Mouse (Mus musculus) midbrain, embryonic 15.5 days (tissue): Measurements from ENCODE around the gene Fam122c. TPM values are rescaled to one million over a fixed set of nuclear protein-coding genes. Genes with fewer than 3 reads are reported as not detected.

Experiments used
- polyA plus RNA-seq: library from polyadenylated mRNA; unstranded; fragments of >200 nt; fragmentation: Nextera tagmentation; extraction: Ambion mirVana; gene quantifications from 2 replicates; pipeline ENCODE4 v1.2.1, GENCODE M21; 2015

Gene Fam122c
- polyA plus RNA-seq, 1 experiment from 2014 or later: not detected

Other genes with a start within 250 kb of the Fam122c start
- 0.19 and 0.44 TPM in 2 replicates for gene Plac1, start 33.3 kb upstream of the Fam122c start, polyA plus RNA-seq
- gene Fam122b, start 3.6 kb upstream of the Fam122c start, polyA plus RNA-seq: 3.1 and 3.3 TPM in 2 replicates
- 44.4 and 46.6 TPM in 2 replicates for gene Mospd1, start 97.1 kb downstream of the Fam122c start, polyA plus RNA-seq
- not detected in 2 replicates for gene Etd, start 161.5 kb downstream of the Fam122c start, polyA plus RNA-seq